18 mouse cellular contexts compared by ENCODE assay signal in the genomic region with DNA sequence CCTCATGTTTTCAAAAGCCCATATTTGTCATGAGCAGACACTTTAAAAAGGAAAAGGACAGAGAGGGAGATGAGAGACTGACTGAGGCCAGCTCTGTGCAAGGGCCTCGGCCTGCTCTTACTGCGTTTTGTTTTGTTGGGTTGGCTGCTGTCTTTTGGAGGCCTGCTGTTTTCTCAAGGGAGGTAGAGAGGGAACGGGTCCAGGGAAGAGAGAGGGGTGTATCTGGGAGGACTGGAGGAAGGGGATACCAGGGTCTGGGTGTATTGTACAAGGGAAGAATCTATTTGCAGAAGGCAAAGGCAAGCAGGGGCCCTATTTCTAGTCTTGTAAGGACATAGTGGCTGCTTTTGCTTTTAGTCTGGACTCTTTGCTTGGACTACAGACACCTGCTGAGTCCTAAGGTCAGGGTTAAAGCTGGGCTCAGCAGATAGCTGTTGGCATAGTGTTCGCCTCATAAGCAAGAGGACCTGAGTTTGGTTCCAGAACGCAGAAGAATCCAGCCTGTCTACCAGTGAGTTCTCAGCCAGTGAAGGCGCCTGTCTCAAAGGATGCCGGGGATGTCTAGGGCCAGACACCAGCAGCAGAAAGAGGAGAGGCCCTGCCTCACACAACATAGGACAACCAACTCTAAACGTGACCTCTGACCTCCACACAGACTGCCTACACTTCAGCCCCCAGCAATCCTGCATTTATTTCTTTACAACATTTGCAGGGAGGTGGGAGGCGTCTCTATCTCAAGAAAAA. TPM values are rescaled to one million over a fixed set of nuclear protein-coding genes. Genes with fewer than 3 reads are reported as not detected.
"Had no signal": no experiment of that assay in that cellular context is flagged by ENCODE, and none has a peak within 500 bp of the region (broad histone marks: within the 10 kb centered on the region; RNA-seq: fewer than 3 reads in every experiment).

No protein-coding gene starts in this region.

- H3K4me3 ChIP-seq: layer of hippocampus, adult 2 months; limb, embryonic 12.5 days; midbrain, embryonic 13.5 days; myocyte; neural tube, embryonic 15.5 days had no signal

- H3K9ac ChIP-seq: limb, embryonic 12.5 days; liver, embryonic 14.5 days; midbrain, embryonic 13.5 days; neural tube, embryonic 15.5 days had no signal

- H3K36me3 ChIP-seq: limb, embryonic 12.5 days; midbrain, embryonic 13.5 days; neural tube, embryonic 15.5 days had no signal

- H3K27me3 ChIP-seq: limb, embryonic 12.5 days; midbrain, embryonic 13.5 days; neural tube, embryonic 15.5 days had no signal

- DNase-seq: kidney, postnatal 10 days; kidney, postnatal 4 days; liver; lung, adult 2 months; lung, postnatal 36 days; right cerebral cortex, adult 18-20 months; right cerebral cortex, postnatal 25 days; thymus, adult 18-20 months; thymus, postnatal 14 days had no signal

- H3K4me1 ChIP-seq: limb, embryonic 12.5 days; midbrain, embryonic 13.5 days; neural tube, embryonic 15.5 days had no signal

- H3K9me3 ChIP-seq: midbrain, embryonic 13.5 days; neural tube, embryonic 15.5 days had no signal

- ATAC-seq: lung, postnatal 0 days; midbrain, embryonic 13.5 days had no signal

- H3K27ac ChIP-seq: layer of hippocampus, adult 2 months; limb, embryonic 12.5 days; liver, embryonic 14.5 days; midbrain, embryonic 13.5 days; neural tube, embryonic 15.5 days had no signal

- H3K4me2 ChIP-seq: limb, embryonic 12.5 days; midbrain, embryonic 13.5 days; neural tube, embryonic 15.5 days had no signal

RNA-seq across cellular contexts. Expression of gene Creg2, which starts 21.3 kb away (rescaled TPM):
- total RNA-seq: megakaryocyte progenitor cell, adult 5-6 weeks had no signal
- polyA plus RNA-seq: myocyte had no signal

RNA-seq across cellular contexts. Expression of gene Rfx8, which starts 48.3 kb away (rescaled TPM):
- polyA plus RNA-seq: small intestine, adult 2 months had no signal
